Mouse (Mus musculus) urinary bladder, adult 2 months (tissue): Measurements from ENCODE around the gene Gm29609. TPM values are rescaled to one million over a fixed set of nuclear protein-coding genes. Genes with fewer than 3 reads are reported as not detected.

Source experiments
- DNase-seq: peaks from one replicate; pipeline ENCODE4 v3.0.0; 2022; ENCODE audit warnings: low spot score
- polyA plus RNA-seq: library from polyadenylated mRNA; depleted of rRNA; stranded (reverse); fragments of >200 nt; gene quantifications from 2 replicates; pipeline ENCODE4 v1.2.3, GENCODE M21; 2012; rRNA removed

The Gm29609 gene
- polyA plus RNA-seq, 1 experiment, result 1.5 TPM

DNA sequence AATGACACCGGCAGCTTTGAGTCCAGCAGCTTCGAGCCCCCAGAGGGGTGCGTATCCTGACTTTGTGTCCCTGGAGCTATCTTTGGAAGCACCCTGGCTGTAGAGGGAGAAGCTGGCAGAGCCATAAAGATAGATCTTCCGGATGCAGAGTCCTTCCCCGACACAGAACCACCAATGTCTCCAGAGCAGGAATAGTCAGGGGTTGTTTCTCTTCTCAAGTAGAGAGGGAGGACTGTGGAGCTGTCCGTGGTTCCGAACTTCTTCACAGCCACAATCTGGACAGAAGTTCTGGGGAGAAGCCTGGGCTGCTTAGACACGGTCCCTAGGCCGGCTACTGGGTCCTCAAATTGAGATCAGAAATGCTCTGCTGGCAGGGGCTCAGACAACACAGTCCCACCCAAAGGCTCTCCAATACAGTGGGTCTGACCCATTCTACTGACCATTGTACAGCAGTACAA, 40.7 kb downstream of the Gm29609 start:
- DNase-seq, result no peak

DNA sequence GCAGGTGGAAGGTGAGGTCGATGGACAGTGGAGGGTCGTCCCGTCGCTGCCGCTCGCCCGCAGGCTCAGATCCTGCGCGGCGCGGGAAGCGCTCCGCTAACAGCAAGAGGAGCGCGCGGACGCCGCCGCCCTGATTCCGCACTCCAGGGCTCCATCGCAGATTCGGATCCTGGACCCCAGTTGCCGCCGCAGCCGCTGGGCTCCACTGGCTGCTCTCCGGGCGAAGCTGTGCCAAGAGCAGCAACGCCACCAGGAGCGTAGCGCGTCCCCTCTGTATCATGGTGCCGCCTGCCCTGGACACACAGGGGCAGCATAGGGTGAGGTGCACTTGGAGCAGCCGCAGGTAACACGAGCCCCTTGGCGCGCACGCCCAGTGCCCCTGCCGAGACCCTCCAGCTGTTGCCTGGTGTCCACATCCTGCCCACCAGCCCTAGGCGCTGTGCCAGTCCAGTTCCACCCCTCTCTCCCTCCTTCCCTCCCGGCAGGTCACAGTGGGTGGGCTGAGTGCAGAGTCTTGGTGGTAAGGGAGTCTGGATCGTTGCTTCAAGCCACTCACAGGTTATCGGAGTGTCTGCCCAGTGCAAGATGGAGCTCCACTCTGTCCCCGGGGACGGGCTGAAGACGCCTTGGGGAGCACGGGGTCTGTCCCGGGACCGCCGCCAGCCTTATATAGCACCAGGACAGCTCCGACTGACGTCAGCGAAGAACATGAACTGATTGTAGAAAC, 41.3 kb downstream of the Gm29609 start, which contains the start of gene Ucn:
TSS of gene Ucn (minus strand) at position 589 of the 727 bp plus-strand sequence.
- DNase-seq, result no peak

DNA sequence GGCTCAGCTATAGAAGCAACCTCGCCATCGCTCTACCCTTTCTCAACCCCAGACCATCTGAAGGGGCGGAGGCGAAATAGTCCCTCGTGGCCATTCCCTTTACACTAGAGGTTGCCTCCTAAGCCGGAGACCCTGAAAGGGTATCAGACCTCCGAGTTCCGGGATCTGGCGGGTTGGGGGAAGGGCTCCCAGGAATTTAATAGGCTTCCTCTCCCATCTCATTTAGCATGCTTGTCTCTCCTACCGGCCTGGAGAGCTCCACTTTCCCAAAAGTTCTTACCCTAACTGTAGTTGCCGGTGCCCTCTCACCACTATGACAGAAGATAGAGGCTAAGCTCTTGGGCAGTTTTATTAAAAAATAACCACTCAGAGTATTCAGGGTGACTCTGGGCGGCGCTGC, 42.1 kb downstream of the Gm29609 start:
- DNase-seq, result no peak

GRCm38 (mm10) chr5:31136730-31137424, 42.8 kb downstream of the Gm29609 start:
- no peak for DNase-seq

- DNase-seq, result no peak
These were observed 53.7 kb downstream of the Gm29609 start for GRCm38 (mm10) chr5:31126050-31126449.

DNA sequence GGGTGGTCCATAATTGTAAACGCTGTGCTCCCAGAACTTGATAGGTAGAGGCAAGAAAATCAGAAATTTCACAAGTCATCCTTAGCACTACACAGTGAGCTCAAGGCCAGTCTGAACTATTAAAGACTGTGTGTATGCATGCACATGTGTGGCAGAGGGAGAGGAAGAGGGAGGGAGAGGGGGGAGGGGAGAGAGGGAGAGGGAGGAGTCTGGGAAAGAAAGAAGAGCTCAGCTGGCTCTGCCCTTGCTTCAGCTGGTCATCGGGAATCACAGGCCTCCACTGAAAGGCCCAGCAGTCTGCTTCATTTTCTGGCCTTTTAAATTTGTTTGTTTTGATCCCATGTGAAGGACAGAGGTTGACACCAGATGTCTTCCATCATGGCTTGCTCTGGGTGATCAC, 56.2 kb downstream of the Gm29609 start:
- no peak for DNase-seq

DNA sequence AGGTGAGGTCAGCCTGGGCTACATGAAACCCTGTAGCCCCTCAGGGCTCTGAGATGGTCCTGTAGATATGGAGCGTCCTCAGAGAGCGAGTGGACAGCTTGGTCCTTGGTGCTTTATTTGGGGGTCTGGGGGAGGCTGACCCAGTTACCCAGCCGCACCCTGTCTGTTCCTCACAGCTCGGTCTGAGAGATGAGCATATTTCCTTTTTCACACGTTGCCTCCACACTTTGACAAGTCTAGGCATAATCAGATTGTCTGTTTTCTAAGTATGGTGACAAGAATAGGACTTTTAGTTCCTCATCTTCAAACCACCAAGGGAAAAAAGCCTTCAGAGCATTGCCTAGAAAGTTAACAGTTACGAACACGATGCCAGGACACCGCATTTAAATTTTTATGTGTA, 58.6 kb downstream of the Gm29609 start:
- no peak for DNase-seq

DNA sequence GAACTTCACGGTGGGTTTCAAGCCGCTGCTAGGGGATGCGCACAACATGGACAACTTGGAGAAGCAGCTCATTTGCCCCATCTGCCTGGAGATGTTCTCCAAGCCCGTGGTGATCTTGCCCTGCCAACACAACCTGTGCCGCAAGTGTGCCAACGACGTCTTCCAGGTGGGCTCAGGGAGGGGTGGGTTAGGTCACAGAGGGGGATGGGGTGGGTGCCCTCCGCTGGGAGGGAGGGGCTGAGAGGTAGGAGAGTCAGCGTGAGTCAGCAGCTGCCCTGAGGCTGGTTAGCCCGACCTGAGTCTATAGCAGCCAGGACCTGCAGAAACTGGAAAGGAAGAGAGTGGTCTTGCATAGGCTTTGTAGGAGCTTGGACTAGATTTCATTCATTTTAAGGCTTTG, 62.8 kb downstream of the Gm29609 start:
- DNase-seq, result no peak

DNA sequence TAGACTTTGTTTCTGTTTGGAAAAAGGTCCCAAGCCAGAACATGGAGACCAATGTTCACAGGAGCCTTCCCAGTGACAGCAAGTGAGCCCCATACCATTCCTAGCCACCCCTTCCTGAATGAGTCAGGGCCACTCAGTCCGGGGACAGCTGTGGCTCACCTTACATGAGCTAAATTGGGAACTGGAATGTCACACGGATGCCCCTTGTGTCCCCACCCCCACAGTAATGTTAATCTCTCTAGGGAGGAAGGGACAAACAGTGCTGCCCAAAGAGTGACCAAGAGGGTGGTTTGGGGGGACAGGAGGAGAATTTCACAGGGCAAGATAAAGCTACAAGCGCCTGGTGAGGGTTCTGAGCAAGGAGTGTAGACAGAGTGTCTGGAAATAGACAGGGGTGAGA, 63.4 kb downstream of the Gm29609 start, which contains the start of gene Trim54:
TSS of gene Trim54 (plus strand) at position 359 of the 400 bp plus-strand sequence.
- no peak for DNase-seq

GRCm38 (mm10) chr5:31110781-31111180, 68.9 kb downstream of the Gm29609 start:
- no peak for DNase-seq

- DNase-seq, result no peak
These were observed 71.7 kb downstream of the Gm29609 start, which contains the start of gene Slc30a3 for GRCm38 (mm10) chr5:31108000-31108490. TSS of gene Slc30a3 (minus strand) at chr5:31108237.

DNA sequence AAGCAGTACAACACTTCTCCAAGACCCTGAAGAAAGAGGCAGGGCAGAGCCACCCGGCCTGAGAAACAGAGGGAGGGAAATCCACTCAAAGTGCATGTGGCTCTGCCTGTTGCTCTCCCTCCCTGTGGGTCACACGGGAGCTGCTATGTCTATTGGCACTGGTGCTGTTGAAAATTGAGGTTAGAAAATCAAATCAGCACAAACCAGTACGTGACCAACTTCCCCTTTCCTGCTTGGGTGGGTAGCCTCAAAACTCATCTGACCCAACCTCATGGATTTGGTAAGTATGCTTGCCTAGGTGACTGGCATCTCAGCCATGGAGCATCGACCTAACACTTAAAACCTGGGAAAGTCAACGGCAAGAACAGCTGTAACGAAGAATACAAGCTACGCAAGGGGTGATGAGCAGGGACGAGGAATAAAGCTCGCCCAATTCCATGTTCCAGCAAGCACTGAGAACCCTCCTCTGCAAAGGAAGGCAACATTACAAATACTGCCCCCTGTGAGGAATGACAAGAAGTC, 73.8 kb downstream of the Gm29609 start, which contains the start of gene Dnajc5g:
TSS of gene Dnajc5g (plus strand) at position 472 of the 522 bp plus-strand sequence.
- DNase-seq, result no peak

DNA sequence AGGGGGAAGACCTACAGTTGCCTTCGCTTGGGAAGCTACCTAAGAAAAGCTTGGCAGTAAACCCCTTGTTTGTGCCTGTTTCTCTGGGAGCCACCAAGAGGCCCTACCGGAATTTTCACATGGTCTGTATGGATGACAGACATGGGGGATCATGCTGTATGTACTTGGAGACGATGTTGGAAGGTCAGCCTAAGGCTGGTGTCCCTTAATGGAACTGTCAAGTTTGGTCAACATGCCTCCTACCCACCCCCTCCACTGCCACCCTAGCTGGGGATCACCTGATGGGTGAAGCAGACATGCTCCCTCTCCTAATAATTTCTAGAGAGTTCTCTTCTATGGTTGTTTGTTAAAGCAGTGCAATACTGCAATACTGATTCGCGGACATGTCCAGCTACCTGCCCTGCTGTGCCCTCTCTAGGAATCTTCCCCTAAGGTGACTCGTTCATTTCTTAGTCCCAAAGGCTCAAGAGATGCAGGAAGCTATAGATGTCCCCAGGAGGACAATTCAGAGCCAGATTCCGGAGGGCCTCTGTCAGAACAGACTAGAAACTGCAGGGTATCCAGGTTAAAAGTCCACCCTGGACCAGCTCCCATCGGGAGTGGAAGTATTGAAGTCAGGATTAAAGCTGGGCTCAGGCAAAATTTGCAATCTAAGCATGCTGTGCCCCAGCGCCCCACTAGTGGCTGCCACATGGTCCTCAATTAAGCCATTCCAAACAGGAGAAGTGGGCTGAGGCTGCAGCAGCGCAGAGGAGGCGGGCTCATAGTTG, 83.8 kb downstream of the Gm29609 start:
- no peak for DNase-seq

DNA sequence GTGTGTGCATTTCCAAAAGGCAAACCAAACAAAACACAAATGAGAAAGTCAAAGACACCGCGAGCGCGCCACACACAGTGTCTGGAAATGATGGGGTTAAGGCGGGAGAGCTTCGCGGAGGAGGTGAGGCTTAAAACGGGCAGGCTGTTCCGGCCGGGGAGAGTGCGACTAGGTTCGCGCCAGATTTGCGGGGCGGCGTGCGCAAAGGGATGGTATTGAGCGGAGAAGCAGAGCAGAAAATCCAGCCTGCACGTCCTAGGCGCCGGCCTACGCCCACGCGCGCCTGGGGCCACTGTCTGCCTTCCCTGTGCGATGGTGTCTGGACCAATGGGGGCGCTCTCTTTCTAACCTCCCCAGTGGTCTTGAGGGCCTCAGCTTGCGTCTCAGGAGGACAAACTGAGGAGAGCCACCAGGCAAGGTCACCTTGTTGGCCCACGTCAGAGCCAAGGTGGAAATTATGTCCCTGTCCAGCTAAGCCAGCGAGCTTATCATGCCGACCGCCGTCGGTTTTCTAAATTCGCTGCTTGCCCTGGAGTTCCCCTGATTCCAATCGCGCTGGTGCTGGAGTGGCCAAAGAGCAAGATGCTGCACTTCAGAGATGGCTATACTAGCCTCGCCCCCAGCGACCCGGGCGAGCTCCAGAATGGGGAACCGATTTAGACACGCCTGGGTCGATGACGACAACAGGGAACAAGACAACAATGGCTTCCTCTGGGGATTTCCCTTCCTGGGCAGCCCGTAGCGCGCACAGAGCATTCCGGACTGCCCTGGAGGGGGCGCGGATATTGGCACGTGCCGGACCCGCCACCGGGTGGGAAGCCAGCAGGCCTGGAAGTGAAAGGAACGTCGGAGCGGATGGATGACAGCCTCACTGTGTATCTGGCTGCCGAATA, 84.7 kb downstream of the Gm29609 start:
- no peak for DNase-seq

Other genes starting within 250 kb of the Gm29609 start
- gene Cgref1, start 234.3 kb downstream of the Gm29609 start, polyA plus RNA-seq, result 14.0 and 15.0 TPM in 2 replicates
- 166 and 214 TPM in 2 replicates for gene Preb, start 219.6 kb downstream of the Gm29609 start, polyA plus RNA-seq
- gene Tcf23, start 211.2 kb downstream of the Gm29609 start, polyA plus RNA-seq, result 0.50 and 0.66 TPM in 2 replicates
- 162 and 174 TPM in 2 replicates for gene Atraid, start 131.6 kb downstream of the Gm29609 start, polyA plus RNA-seq
- 19.4 and 21.3 TPM in 2 replicates for gene Slc5a6, start 131.0 kb downstream of the Gm29609 start, polyA plus RNA-seq
- 14.6 and 14.8 TPM in 2 replicates for gene Cad, start 125.1 kb downstream of the Gm29609 start, polyA plus RNA-seq
- not detected in 2 replicates for gene Dnajc5g, start 73.6 kb downstream of the Gm29609 start, polyA plus RNA-seq
- 0.04 TPM in 1 of 2 replicates, not detected in the other for gene Slc30a3, start 71.7 kb downstream of the Gm29609 start, polyA plus RNA-seq
- gene Trim54, start 63.2 kb downstream of the Gm29609 start, polyA plus RNA-seq, result not detected in 2 replicates
- not detected in 2 replicates for gene Ucn, start 41.1 kb downstream of the Gm29609 start, polyA plus RNA-seq
- gene Mpv17, start 25.7 kb downstream of the Gm29609 start, polyA plus RNA-seq, result 98.9 and 117 TPM in 2 replicates
- 78.9 and 87.0 TPM in 2 replicates for gene Gtf3c2, start 233 bp upstream of the Gm29609 start, polyA plus RNA-seq
- gene Snx17, start 13.3 kb upstream of the Gm29609 start, polyA plus RNA-seq, result 93.5 and 93.8 TPM in 2 replicates
- 33.2 and 39.1 TPM in 2 replicates for gene Eif2b4, start 13.5 kb upstream of the Gm29609 start, polyA plus RNA-seq
- gene Zfp513, start 22.4 kb upstream of the Gm29609 start, polyA plus RNA-seq, result 29.3 and 37.0 TPM in 2 replicates
- gene Ppm1g, start 40.8 kb upstream of the Gm29609 start, polyA plus RNA-seq, result 67.0 and 73.4 TPM in 2 replicates
- gene Nrbp1, start 61.0 kb upstream of the Gm29609 start, polyA plus RNA-seq, result 114 and 127 TPM in 2 replicates
- gene Gm9970, start 61.3 kb upstream of the Gm29609 start, polyA plus RNA-seq, result 0.28 and 0.37 TPM in 2 replicates
- 40.9 and 56.9 TPM in 2 replicates for gene Krtcap3, start 71.8 kb upstream of the Gm29609 start, polyA plus RNA-seq
- 36.1 and 39.8 TPM in 2 replicates for gene Ift172, start 111.2 kb upstream of the Gm29609 start, polyA plus RNA-seq
- gene Fndc4, start 116.2 kb upstream of the Gm29609 start, polyA plus RNA-seq, result 14.7 and 17.6 TPM in 2 replicates
- 0.29 and 0.39 TPM in 2 replicates for gene Gckr, start 117.5 kb upstream of the Gm29609 start, polyA plus RNA-seq